Mouse (Mus musculus) central nervous system, embryonic 14 days (tissue): ENCODE measurements around the gene Ube2ql1. TPM values are rescaled to one million over a fixed set of nuclear protein-coding genes. Genes with fewer than 3 reads are reported as not detected.

Experiments
- polyA plus RNA-seq: library from polyadenylated mRNA; depleted of rRNA; stranded (reverse); fragments of >200 nt; gene quantifications from 2 replicates; pipeline ENCODE4 v1.2.3, GENCODE M21; 2012; rRNA removed

Gene Ube2ql1
- 77.7 and 81.9 TPM in 2 replicates for polyA plus RNA-seq

GRCm38 (mm10) chr13:69739759-69740135, at the start of gene Ube2ql1:
Gene Ube2ql1, minus strand, starts transcription at chr13:69739889.

Other genes starting within 250 kb of the Ube2ql1 start
- gene Nsun2, start 206.1 kb downstream of the Ube2ql1 start, polyA plus RNA-seq: 72.7 and 74.8 TPM in 2 replicates
- 26.6 and 28.2 TPM in 2 replicates for gene Tent4a, start 205.3 kb downstream of the Ube2ql1 start, polyA plus RNA-seq
- gene Srd5a1, start 128.4 kb downstream of the Ube2ql1 start, polyA plus RNA-seq: 14.4 and 15.2 TPM in 2 replicates
- gene Med10, start 62.5 kb upstream of the Ube2ql1 start, polyA plus RNA-seq: 88.3 and 99.1 TPM in 2 replicates